In the genomic region with DNA sequence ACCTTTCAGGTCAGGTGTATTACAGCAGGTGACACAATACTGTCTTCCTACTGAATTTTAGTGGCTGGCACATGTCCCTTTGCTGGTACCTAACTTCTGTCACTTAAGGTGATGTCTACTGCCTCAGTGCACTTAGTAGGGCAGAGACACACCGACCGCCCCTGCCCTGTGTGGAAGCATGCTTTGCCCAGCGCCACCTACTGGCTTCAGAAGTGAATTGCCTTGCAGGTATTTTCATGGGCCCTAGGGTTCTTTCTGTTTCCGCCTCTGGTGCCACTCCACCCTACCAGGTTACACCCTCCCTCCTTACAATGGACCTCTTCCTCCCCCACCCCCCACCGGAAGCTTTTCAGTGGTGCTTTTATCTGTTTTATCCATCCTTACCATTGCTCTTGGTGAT, we compare ENCODE assay signal across 18 mouse cellular contexts. TPM values are rescaled to one million over a fixed set of nuclear protein-coding genes. Genes with fewer than 3 reads are reported as not detected.
DNase-seq lines count a peak whose midpoint lies in the region; ATAC-seq and TF ChIP-seq lines count a peak whose summit lies in the region.
"Had no signal": no experiment of that assay in that cellular context is flagged by ENCODE, and none has a peak within 500 bp of the region (broad histone marks: within the 10 kb centered on the region; RNA-seq: fewer than 3 reads in every experiment).

No protein-coding gene starts in this region.

- H3K9ac ChIP-seq in liver, adult 2 months (ENCODE audit: low read depth, low read length): no peak overlapping the region
- H3K9ac ChIP-seq in MEL (ENCODE audit: control insufficient read depth, low read depth, low read length, poor library complexity, severe bottlenecking): no peak overlapping the region
- H3K9ac ChIP-seq in forebrain, embryonic 16.5 days (replicated peaks; ENCODE audit: low read depth, low read length): no peak overlapping the region
- no peak overlapping the region for H3K9ac ChIP-seq in forebrain, embryonic 14.5 days (ENCODE audit: low read length)
- H3K9ac ChIP-seq: heart, embryonic 15.5 days had no signal

- no peak; the same call in 1 of the 2 replicates for TF ChIP-seq RAD21 in MEL (IDR thresholded peaks at IDR 0.05; ENCODE audit: low read depth, low read length)

- H3K27me3 ChIP-seq in liver, adult 2 months (ENCODE audit: control insufficient read depth, insufficient read depth, low read length): no peaks in the 10 kb centered on the region
- H3K27me3 ChIP-seq in MEL (ENCODE audit: control insufficient read depth in 1 of 2, insufficient read depth in 2 of 2, low read length in 2 of 2): no peaks in the 10 kb centered on the region
- H3K27me3 ChIP-seq in forebrain, embryonic 16.5 days (replicated peaks; ENCODE audit: control insufficient read depth, insufficient read depth, low read length): no peaks in the 10 kb centered on the region
- H3K27me3 ChIP-seq in forebrain, embryonic 14.5 days (replicated peaks; ENCODE audit: control insufficient read depth, insufficient read depth, low read length): no peaks in the 10 kb centered on the region
- H3K27me3 ChIP-seq: heart, embryonic 15.5 days had no signal

- no peak for ATAC-seq in CD4-positive, CD25-positive, alpha-beta regulatory T cell, adult 4 months
- ATAC-seq in megakaryocyte, adult 5-6 weeks (ENCODE audit: poor library complexity, severe bottlenecking): peak; percentile 52
- ATAC-seq in forebrain, embryonic 16.5 days: no peak
- ATAC-seq in forebrain, embryonic 14.5 days: no peak
- ATAC-seq: hindbrain, embryonic 16.5 days had no signal

- TF ChIP-seq CTCF in liver, adult 2 months (IDR thresholded peaks at IDR 0.05; ENCODE audit: low read depth, low read length): peak; percentile 64
- peak; percentile 55 to 73 (median 71) for TF ChIP-seq CTCF in MEL (IDR thresholded peaks at IDR 0.05 in 2 of 3, conservative IDR thresholded peaks at IDR 0.05 in 1 of 3; ENCODE audit: control insufficient read depth in 1 of 3, insufficient read depth in 1 of 3, low read depth in 2 of 3, low read length in 3 of 3, poor library complexity in 1 of 3, severe bottlenecking in 1 of 3)

- peak; percentile 10 for DNase-seq in CD4-positive, CD25-positive, alpha-beta regulatory T cell, adult 2 months (ENCODE audit: low read depth, low spot score)
- no peak for DNase-seq in liver, adult 2 months (ENCODE audit: extremely low read depth, low read depth, low spot score)
- DNase-seq in liver (no peak), MEL (ENCODE audit: low read depth, low spot score) (peak; percentile 38)
- DNase-seq in forebrain, embryonic 14.5 days (ENCODE audit: low spot score): no peak
- DNase-seq: adrenal gland, postnatal 14 days; cerebellum, adult 11 months; kidney, postnatal 4 days; lung, postnatal 10 days; right cerebral cortex, adult 18-20 months had no signal

- no peaks in the 10 kb centered on the region for H3K9me3 ChIP-seq in MEL (replicated peaks; ENCODE audit: insufficient read depth, low read length)
- H3K9me3 ChIP-seq in forebrain, embryonic 16.5 days (ENCODE audit: control insufficient read depth, low read length): no peaks in the 10 kb centered on the region
- H3K9me3 ChIP-seq in forebrain, embryonic 14.5 days (replicated peaks; ENCODE audit: control insufficient read depth, low read length): no peaks in the 10 kb centered on the region
- H3K9me3 ChIP-seq: heart, embryonic 15.5 days had no signal

- H3K4me2 ChIP-seq in forebrain, embryonic 16.5 days (ENCODE audit: low read length): no peak overlapping the region
- no peak overlapping the region for H3K4me2 ChIP-seq in forebrain, embryonic 14.5 days (ENCODE audit: low read length)
- H3K4me2 ChIP-seq: heart, embryonic 15.5 days had no signal

- H3K4me3 ChIP-seq in liver, adult 2 months (ENCODE audit: insufficient read depth, low read depth, low read length): no peak overlapping the region
- H3K4me3 ChIP-seq in MEL (ENCODE audit: control insufficient read depth in 1 of 2, insufficient read depth in 1 of 2, low read depth in 2 of 2, low read length in 2 of 2): no peak overlapping the region
- H3K4me3 ChIP-seq in forebrain, embryonic 16.5 days (replicated peaks; ENCODE audit: low read length): no peak overlapping the region
- no peak overlapping the region for H3K4me3 ChIP-seq in forebrain, embryonic 14.5 days (ENCODE audit: low read depth, low read length)
- H3K4me3 ChIP-seq: erythroblast, embryonic 14.5 days; heart, embryonic 15.5 days had no signal

- no peaks in the 10 kb centered on the region for H3K4me1 ChIP-seq in liver, adult 2 months (ENCODE audit: control insufficient read depth, insufficient read depth, low read length)
- no peaks in the 10 kb centered on the region for H3K4me1 ChIP-seq in MEL (ENCODE audit: control insufficient read depth in 1 of 2, insufficient read depth in 2 of 2, low read length in 2 of 2)
- no peaks in the 10 kb centered on the region for H3K4me1 ChIP-seq in forebrain, embryonic 16.5 days (replicated peaks; ENCODE audit: control insufficient read depth, insufficient read depth, low read length)
- no peaks in the 10 kb centered on the region for H3K4me1 ChIP-seq in forebrain, embryonic 14.5 days (ENCODE audit: control insufficient read depth, insufficient read depth, low read length)
- H3K4me1 ChIP-seq: heart, embryonic 15.5 days had no signal

- H3K36me3 ChIP-seq in liver, adult 2 months (ENCODE audit: control insufficient read depth, insufficient read depth, low read length): peaks cover 14% of the 10 kb centered on the region
- no peaks in the 10 kb centered on the region for H3K36me3 ChIP-seq in MEL (ENCODE audit: control insufficient read depth in 1 of 2, insufficient read depth in 2 of 2, low read length in 2 of 2)
- no peaks in the 10 kb centered on the region for H3K36me3 ChIP-seq in forebrain, embryonic 16.5 days (ENCODE audit: control insufficient read depth, insufficient read depth)
- H3K36me3 ChIP-seq in forebrain, embryonic 14.5 days (ENCODE audit: control insufficient read depth, insufficient read depth, low read length): no peaks in the 10 kb centered on the region

- no peak for TF ChIP-seq POLR2A in liver, adult 2 months (IDR thresholded peaks at IDR 0.05; ENCODE audit: extremely low read depth, insufficient read depth, low read length)
- no peak for TF ChIP-seq POLR2A in MEL (IDR thresholded peaks at IDR 0.05; ENCODE audit: control insufficient read depth in 1 of 2, insufficient read depth in 1 of 2, low read depth in 1 of 2, low read length in 2 of 2, poor library complexity in 1 of 2)

- no peak overlapping the region for H3K27ac ChIP-seq in liver, adult 2 months (replicated peaks; ENCODE audit: insufficient read depth, low read depth, low read length)
- no peak overlapping the region for H3K27ac ChIP-seq in MEL (ENCODE audit: control insufficient read depth, low read depth, low read length)
- H3K27ac ChIP-seq in forebrain, embryonic 16.5 days (ENCODE audit: low read length): no peak overlapping the region
- no peak overlapping the region for H3K27ac ChIP-seq in forebrain, embryonic 14.5 days (ENCODE audit: low read depth, low read length)
- H3K27ac ChIP-seq: heart, embryonic 15.5 days had no signal

- WGBS in liver, adult 2 months: 73% methylated on average over 5 of the region's 5 CpGs
- 55% methylated on average over 5 of the region's 5 CpGs for WGBS in forebrain, embryonic 16.5 days
- 49% methylated on average over 5 of the region's 5 CpGs for whole genome bisulfite sequencing in forebrain, embryonic 14.5 days

- H3K79me2 ChIP-seq in liver, adult 2 months (ENCODE audit: control insufficient read depth, insufficient read depth, low read length): no peaks in the 10 kb centered on the region
- H3K79me2 ChIP-seq in MEL (ENCODE audit: control insufficient read depth, insufficient read depth, low read length, poor library complexity): no peaks in the 10 kb centered on the region

- no peak for TF ChIP-seq EP300 in MEL (IDR thresholded peaks at IDR 0.05; ENCODE audit: low read depth in 1 of 2, low read length in 2 of 2)

TF ChIP-seq in MEL, 35 proteins besides CTCF, POLR2A, EP300 and RAD21:
- TF ChIP-seq ZKSCAN1 (IDR thresholded peaks at IDR 0.05; ENCODE audit: low read depth, low read length): peak; percentile 97
- TF ChIP-seq SMC3 (IDR thresholded peaks at IDR 0.05; ENCODE audit: low read depth, low read length): peak; percentile 23
- no peak for TF ChIP-seq ETS1 (IDR thresholded peaks at IDR 0.05; ENCODE audit: low read depth, low read length)
- no peak for TF ChIP-seq NRF1 (IDR thresholded peaks at IDR 0.05; ENCODE audit: insufficient read depth, low read depth, low read length, poor library complexity, severe bottlenecking)
TF ChIP-seq in MEL: peak in this region for 2.

RNA-seq across cellular contexts. Expression of gene Atg4c, which starts 47.9 kb away (rescaled TPM):
- 1 to 10 TPM; 1.2 to 3.2 TPM for polyA plus RNA-seq in CD4-positive, CD25-positive, alpha-beta regulatory T cell, adult 4 months (2017; shearing (Covaris generic))
- 8.5 and 9.4 TPM in 2 replicates for total RNA-seq in liver, adult 2 months (2014; rRNA removed)
- 3.7 and 4.3 TPM in 2 replicates for polyA plus RNA-seq in liver, adult 2 months (2012; rRNA removed)
- total RNA-seq in MEL (2012; rRNA removed): 1.2 and 1.9 TPM in 2 replicates
- 1 to 10 TPM in 1 of 2 experiments, not detected in 1; 2.3 TPM for polyA plus RNA-seq in MEL (2012; ENCODE audit: insufficient read depth in 1 of 2, insufficient read length in 2 of 2, low read depth in 1 of 2, low replicate concordance in 2 of 2, missing spikeins in 1 of 2)
- 42.2 and 54.4 TPM in 2 replicates for total RNA-seq in megakaryocyte, adult 5-6 weeks (2015)
- 16.2 and 20.2 TPM in 2 replicates for total RNA-seq in megakaryocyte, adult 5-6 weeks (2017)
- polyA plus RNA-seq in forebrain, embryonic 16.5 days (2015; fragmentation: Nextera tagmentation; extraction: Ambion mirVana): 21.3 and 22.0 TPM in 2 replicates
- 12.9 and 16.7 TPM in 2 replicates for polyA plus RNA-seq in forebrain, embryonic 14.5 days (2014; fragmentation: Nextera tagmentation; extraction: Ambion mirVana)

RNA-seq across cellular contexts. Expression of gene Gm12689, which starts 54.0 kb away (rescaled TPM):
- under 1 TPM in 1 of 2 experiments, not detected in 1; 0.24 TPM for polyA plus RNA-seq in CD4-positive, CD25-positive, alpha-beta regulatory T cell, adult 4 months (2017; shearing (Covaris generic))
- 0.37 and 0.60 TPM in 2 replicates for total RNA-seq in liver, adult 2 months (2014; rRNA removed)
- 0.10 and 0.57 TPM in 2 replicates for polyA plus RNA-seq in liver, adult 2 months (2012; rRNA removed)
- not detected in 2 replicates for total RNA-seq in MEL (2012; rRNA removed)
- polyA plus RNA-seq in MEL (2012; ENCODE audit: insufficient read depth in 1 of 2, insufficient read length in 2 of 2, low read depth in 1 of 2, low replicate concordance in 2 of 2, missing spikeins in 1 of 2): under 1 TPM in 1 of 2 experiments, not detected in 1; 0.10 TPM
- total RNA-seq in megakaryocyte, adult 5-6 weeks (2015): 1.9 TPM in 2 replicates
- total RNA-seq in megakaryocyte, adult 5-6 weeks (2017): 0.22 and 0.73 TPM in 2 replicates
- polyA plus RNA-seq in forebrain, embryonic 16.5 days (2015; fragmentation: Nextera tagmentation; extraction: Ambion mirVana): 0.41 and 0.51 TPM in 2 replicates
- polyA plus RNA-seq in forebrain, embryonic 14.5 days (2014; fragmentation: Nextera tagmentation; extraction: Ambion mirVana): 0.25 and 0.37 TPM in 2 replicates
- total RNA-seq: adrenal gland, postnatal 14 days; gastrocnemius, adult 18-20 months; midbrain, postnatal 0 days had no signal
- polyA plus RNA-seq: erythroblast, embryonic 14.5 days; heart, embryonic 15.5 days had no signal

Comparison
In these comparisons a context has a peak if more than half of its experiments do, and no peak if none do; other contexts are left out.
1. DNase-seq: peak in CD4-positive, CD25-positive, alpha-beta regulatory T cell, adult 2 months (single experiment) and MEL (single experiment); none in liver, adult 2 months (single experiment), liver (single experiment) and forebrain, embryonic 14.5 days (single experiment).